Mouse (Mus musculus) hindbrain, postnatal 0 days (tissue): ENCODE measurements at regions not wholly inside any gene's neighbourhood (a gene's known extent, or its start where the extent isn't known, plus 50 kb on each side); places are given as distances from the start of the nearest gene placed in this dataset.

ENCODE experiments used
- ATAC-seq: fragments of 200-750 bp; cut with Nextera tagmentation; 2 replicates; pipeline ENCODE4 v1.8.0; 2017; ENCODE audit warnings: mild to moderate bottlenecking, moderate TSS enrichment, moderate library complexity
- DNase-seq: peaks from one replicate; pipeline ENCODE4 v3.0.0-alpha.2; 2015; ENCODE audit warnings: low spot score
- H3K27ac ChIP-seq: fragments of 300-500 bp; sonication (generic); 2 replicates; pipeline ENCODE4 v1.5.1; 2014; ENCODE audit warnings: mild to moderate bottlenecking
- H3K27me3 ChIP-seq: fragments of 300-500 bp; sonication (generic); 2 replicates; pipeline ENCODE4 v1.6.1; 2014; ENCODE audit warnings: low read length, mixed read lengths; ENCODE audit not compliant: insufficient read depth
- H3K36me3 ChIP-seq: fragments of 300-500 bp; sonication (generic); 2 replicates; pipeline ENCODE4 v1.6.1; 2014; ENCODE audit warnings: low read length, mixed read lengths; ENCODE audit not compliant: insufficient read depth
- H3K4me1 ChIP-seq: fragments of 300-500 bp; sonication (generic); 2 replicates; pipeline ENCODE4 v1.6.1; 2014; ENCODE audit warnings: antibody characterized with exemption, low read length, mixed read lengths; ENCODE audit not compliant: insufficient read depth
- H3K4me2 ChIP-seq: fragments of 300-500 bp; sonication (generic); 2 replicates; pipeline ENCODE4 v1.6.1; 2014; ENCODE audit warnings: low read depth, mild to moderate bottlenecking, low read length, moderate library complexity, mixed read lengths
- H3K4me3 ChIP-seq: fragments of 300-500 bp; sonication (generic); 2 replicates; pipeline ENCODE4 v1.5.1; 2014; ENCODE audit warnings: low read length
- H3K9ac ChIP-seq: fragments of 300-500 bp; sonication (generic); replicated peaks from 2 replicates; pipeline ENCODE4 v1.6.1; 2014; ENCODE audit warnings: mild to moderate bottlenecking, low read length, moderate library complexity, mixed read lengths
- H3K9me3 ChIP-seq: fragments of 300-500 bp; sonication (generic); 2 replicates; pipeline ENCODE4 v1.6.1; 2016; ENCODE audit warnings: low read length, mixed read lengths
- CTCF ChIP-seq: IDR thresholded peaks from 2 replicates; pipeline ENCODE4 v1.5.1; 2016; ENCODE audit warnings: antibody characterized with exemption, control low read depth, low read depth
- WGBS: fragments of 180-500 bp; shearing (Covaris S2); extraction: QIAGEN DNeasy Blood & Tissue Kit; methylation state at CpG from one replicate; pipeline ENCODE4 v1.1.7; 2014; 5-methylcytosine and 5-hydroxymethylcytosine counted together

DNA sequence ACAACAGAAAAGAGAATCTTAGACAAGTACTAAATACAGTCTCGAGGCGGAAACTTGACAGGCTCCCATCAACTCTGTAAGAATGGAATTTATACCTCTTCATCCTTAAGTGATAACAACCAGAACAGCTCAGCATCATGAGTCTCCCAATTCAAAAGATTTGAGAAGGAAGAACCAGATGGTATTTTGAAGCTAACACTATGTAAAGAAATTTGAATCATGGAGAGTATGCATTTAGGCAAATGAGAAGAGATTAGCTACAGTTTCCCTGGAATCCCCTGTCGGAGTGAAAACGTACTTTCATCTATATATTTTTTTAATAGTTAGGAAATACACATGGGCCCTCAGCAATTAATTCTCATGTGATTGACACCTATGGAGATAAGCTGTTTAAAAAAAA is 140.9 kb downstream of the Nrip1 start:
- no peak for TF ChIP-seq CTCF

DNA sequence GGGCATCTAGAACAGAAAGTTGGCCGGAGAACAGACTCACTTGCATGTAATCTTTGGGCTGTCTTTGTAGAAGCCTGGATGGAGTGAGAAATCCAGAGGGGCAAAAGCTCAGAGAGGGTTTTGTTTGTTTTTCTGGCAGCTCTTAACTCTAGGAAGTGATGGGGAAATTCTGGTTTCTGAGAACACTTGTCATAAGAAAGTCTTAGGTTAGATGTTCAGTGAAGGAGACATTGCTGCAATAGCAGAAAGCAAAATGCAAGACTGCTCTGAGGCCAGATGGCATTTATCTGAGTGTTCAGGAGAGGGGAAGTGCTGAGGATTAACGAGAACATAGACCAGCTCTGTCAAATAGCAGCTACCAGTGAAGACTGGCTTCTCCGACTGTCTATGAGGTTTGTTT is 141.5 kb downstream of the Nrip1 start:
- Histone ChIP-seq H3K9me3 (no peaks in the 10 kb centered on the region), H3K27ac (no peak overlapping the region), H3K27me3 (no peaks in the 10 kb centered on the region), H3K4me3 (no peak overlapping the region), H3K36me3 (no peaks in the 10 kb centered on the region), H3K4me2 (no peak overlapping the region), H3K4me1 (no peaks in the 10 kb centered on the region), H3K9ac (no peak overlapping the region)
- DNase-seq: no peak
- no peak for ATAC-seq
- TF ChIP-seq CTCF: no peak
- 71% methylated on average over 3 of the region's 3 CpGs for WGBS

More for the DNA sequence above, 140.9 kb downstream of the Nrip1 start:
- H3K9me3 ChIP-seq: no peaks in the 10 kb centered on the region
- no peak for ATAC-seq
- no peak overlapping the region for H3K9ac ChIP-seq
- no peak overlapping the region for H3K4me2 ChIP-seq
- H3K36me3 ChIP-seq: no peaks in the 10 kb centered on the region
- no peaks in the 10 kb centered on the region for H3K27me3 ChIP-seq
- no peak overlapping the region for H3K4me3 ChIP-seq
- no peak overlapping the region for H3K27ac ChIP-seq
- no peak for DNase-seq
- WGBS: 86% methylated on average over 4 of the region's 4 CpGs
- H3K4me1 ChIP-seq: no peaks in the 10 kb centered on the region

- no peak for DNase-seq
- no peaks in the 10 kb centered on the region for H3K36me3 ChIP-seq
- no peaks in the 10 kb centered on the region for H3K27me3 ChIP-seq
- H3K9me3 ChIP-seq: no peaks in the 10 kb centered on the region
- H3K4me1 ChIP-seq: no peaks in the 10 kb centered on the region
- no peak overlapping the region for H3K27ac ChIP-seq
- H3K4me3 ChIP-seq: no peak overlapping the region
- H3K4me2 ChIP-seq: no peak overlapping the region
- WGBS: 90% methylated on average over 4 of the region's 4 CpGs
- H3K9ac ChIP-seq: no peak overlapping the region
- ATAC-seq: no peak
- TF ChIP-seq CTCF: no peak
Measured at GRCm38 (mm10) chr16:76230516-76231302, 142.9 kb downstream of the Nrip1 start.

DNA sequence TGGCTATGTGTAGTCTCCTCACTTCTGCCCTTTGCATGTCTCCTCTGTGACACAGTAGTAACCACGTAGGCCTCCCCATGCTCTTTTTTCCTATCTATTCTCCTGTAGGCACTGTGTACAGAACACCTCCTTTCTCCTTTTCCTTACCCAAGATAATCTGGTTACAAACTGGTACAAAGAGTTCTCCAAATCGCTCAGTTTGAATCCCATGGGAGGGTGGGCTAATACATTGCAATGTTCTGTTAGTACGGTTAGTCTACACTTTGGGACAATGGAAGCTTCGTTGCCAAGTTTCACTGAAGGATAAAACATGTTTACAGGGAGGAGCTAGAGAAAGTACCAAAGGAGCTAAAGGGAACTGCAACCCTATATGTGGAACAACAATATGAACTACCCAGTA is 145.2 kb downstream of the Nrip1 start:
- 85% methylated on average over 4 of the region's 4 CpGs for WGBS
- no peak for TF ChIP-seq CTCF

GRCm38 (mm10) chr16:76226446-76226845 is 147.2 kb downstream of the Nrip1 start:
- no peak overlapping the region for H3K4me2 ChIP-seq
- H3K27me3 ChIP-seq: no peaks in the 10 kb centered on the region
- no peaks in the 10 kb centered on the region for H3K4me1 ChIP-seq
- 86% methylated on average over 7 of the region's 7 CpGs for WGBS
- no peak for TF ChIP-seq CTCF
- H3K27ac ChIP-seq: no peak overlapping the region
- no peak overlapping the region for H3K4me3 ChIP-seq
- DNase-seq: no peak
- no peaks in the 10 kb centered on the region for H3K36me3 ChIP-seq
- no peak for ATAC-seq
- no peaks in the 10 kb centered on the region for H3K9me3 ChIP-seq
- no peak overlapping the region for H3K9ac ChIP-seq

More for the DNA sequence above, 145.2 kb downstream of the Nrip1 start:
- H3K4me2 ChIP-seq: no peak overlapping the region
- no peak overlapping the region for H3K4me3 ChIP-seq
- H3K27me3 ChIP-seq: no peaks in the 10 kb centered on the region
- H3K4me1 ChIP-seq: no peaks in the 10 kb centered on the region
- no peaks in the 10 kb centered on the region for H3K9me3 ChIP-seq
- DNase-seq (no peak), ATAC-seq (no peak)
- no peak overlapping the region for H3K9ac ChIP-seq
- no peaks in the 10 kb centered on the region for H3K36me3 ChIP-seq
- no peak overlapping the region for H3K27ac ChIP-seq

GRCm38 (mm10) chr16:76225587-76226226 is 147.9 kb downstream of the Nrip1 start:
- H3K9me3 ChIP-seq: no peaks in the 10 kb centered on the region
- DNase-seq (no peak), ATAC-seq (no peak)
- 76% methylated on average over 12 of the region's 12 CpGs for WGBS
- H3K9ac ChIP-seq: no peak overlapping the region
- no peak overlapping the region for H3K4me2 ChIP-seq
- no peaks in the 10 kb centered on the region for H3K4me1 ChIP-seq
- no peak overlapping the region for H3K27ac ChIP-seq
- H3K4me3 ChIP-seq: no peak overlapping the region
- H3K27me3 ChIP-seq: no peaks in the 10 kb centered on the region
- H3K36me3 ChIP-seq: no peaks in the 10 kb centered on the region
- TF ChIP-seq CTCF: no peak
